11 mouse cellular contexts compared by ENCODE assay signal in the genomic region with DNA sequence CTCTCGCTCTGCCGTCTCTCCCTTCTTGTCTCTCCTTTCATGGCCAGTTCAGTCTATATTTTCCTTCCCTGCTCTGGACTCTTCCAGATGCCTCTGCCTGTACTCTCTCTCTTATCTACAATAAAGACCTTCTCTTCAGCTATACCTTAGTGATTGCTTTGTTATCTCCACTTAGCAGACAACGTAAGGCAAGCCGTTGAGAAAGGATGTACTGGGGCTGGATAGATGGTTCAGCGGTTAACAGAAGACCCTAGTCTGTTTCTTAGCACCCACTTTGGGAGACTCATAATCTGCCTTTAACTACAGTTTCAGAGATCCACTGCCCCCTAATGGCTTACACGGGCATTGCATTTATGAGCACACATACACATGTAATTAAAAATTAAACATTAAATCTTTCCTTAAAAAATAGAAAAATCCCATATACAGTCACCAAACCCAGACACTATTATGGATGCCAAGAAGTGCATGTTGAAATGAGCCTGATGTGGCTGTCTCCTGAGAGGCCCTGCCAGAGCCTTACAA. TPM values are rescaled to one million over a fixed set of nuclear protein-coding genes. Genes with fewer than 3 reads are reported as not detected.
DNase-seq lines count a peak whose midpoint lies in the region; ATAC-seq and TF ChIP-seq lines count a peak whose summit lies in the region.
"Had no signal": no experiment of that assay in that cellular context is flagged by ENCODE, and none has a peak within 500 bp of the region (broad histone marks: within the 10 kb centered on the region; RNA-seq: fewer than 3 reads in every experiment).

No protein-coding gene starts in this region.

- no peak overlapping the region for H3K4me2 ChIP-seq in stomach, postnatal 0 days (replicated peaks; ENCODE audit: low read depth)
- no peak overlapping the region for H3K4me2 ChIP-seq in heart, embryonic 12.5 days
- H3K4me2 ChIP-seq: embryonic facial prominence, embryonic 12.5 days; hindbrain, embryonic 14.5 days; midbrain, embryonic 11.5 days had no signal

- no peaks in the 10 kb centered on the region for H3K27me3 ChIP-seq in testis, adult 2 months (ENCODE audit: control insufficient read depth, insufficient read depth, low read length)
- no peaks in the 10 kb centered on the region for H3K27me3 ChIP-seq in stomach, postnatal 0 days (ENCODE audit: control insufficient read depth, insufficient read depth, low read length)
- no peaks in the 10 kb centered on the region for H3K27me3 ChIP-seq in heart, embryonic 12.5 days (replicated peaks)
- H3K27me3 ChIP-seq: embryonic facial prominence, embryonic 12.5 days had no signal

- DNase-seq in gastrocnemius, adult 2 months, result no peak
- no peak for DNase-seq in gastrocnemius, postnatal 10 days
- no peak for DNase-seq in testis, postnatal 14 days (ENCODE audit: low spot score)
- no peak for DNase-seq in stomach, postnatal 0 days (ENCODE audit: low spot score)
- DNase-seq in left cerebral cortex, postnatal 4 days, result no peak

- TF ChIP-seq POLR2A in testis, adult 2 months (IDR thresholded peaks at IDR 0.05; ENCODE audit: control insufficient read depth, low read depth, low read length), result no peak

- ATAC-seq in inflammation-experienced regulatory T-cells, adult 6 months, result peak; percentile 67
- no peak for ATAC-seq in stomach, postnatal 0 days (ENCODE audit: low FRiP score, low TSS enrichment)
- no peak for ATAC-seq in heart, embryonic 12.5 days (ENCODE audit: insufficient number of reproducible peaks, low FRiP score)

- H3K27ac ChIP-seq in gastrocnemius, adult 2 months, result no peak overlapping the region
- no peak overlapping the region; the same call in 1 of the 2 replicates for H3K27ac ChIP-seq in testis, adult 2 months (ENCODE audit: control insufficient read depth, insufficient read depth, low read depth, low read length)
- no peak overlapping the region for H3K27ac ChIP-seq in stomach, postnatal 0 days (replicated peaks)
- no peak overlapping the region for H3K27ac ChIP-seq in heart, embryonic 12.5 days (ENCODE audit: poor library complexity, severe bottlenecking)
- H3K27ac ChIP-seq: embryonic facial prominence, embryonic 12.5 days; hindbrain, embryonic 14.5 days had no signal

- WGBS in stomach, postnatal 0 days, result 95% methylated on average over 6 of the region's 6 CpGs
- WGBS in heart, embryonic 12.5 days, result 73% methylated on average over 6 of the region's 6 CpGs

- no peak overlapping the region for H3K9ac ChIP-seq in stomach, postnatal 0 days (ENCODE audit: low read length)
- no peak overlapping the region for H3K9ac ChIP-seq in heart, embryonic 12.5 days
- H3K9ac ChIP-seq: embryonic facial prominence, embryonic 12.5 days; hindbrain, embryonic 14.5 days had no signal

- no peaks in the 10 kb centered on the region for H3K36me3 ChIP-seq in testis, adult 2 months (ENCODE audit: control insufficient read depth, insufficient read depth, low read length)
- no peaks in the 10 kb centered on the region for H3K36me3 ChIP-seq in stomach, postnatal 0 days (ENCODE audit: control insufficient read depth, insufficient read depth, low read length)
- H3K36me3 ChIP-seq in heart, embryonic 12.5 days, result no peaks in the 10 kb centered on the region
- H3K36me3 ChIP-seq: embryonic facial prominence, embryonic 12.5 days had no signal

- intact Hi-C loops in gastrocnemius, adult 2 months (cut with DNase I), result no loop called here
- intact Hi-C loops in left cerebral cortex, postnatal 4 days (cut with DNase I), result no loop called here

- no peak for TF ChIP-seq EP300 in stomach, postnatal 0 days (optimal IDR thresholded peaks at IDR 0.05)

- TF ChIP-seq CTCF in gastrocnemius, adult 2 months (IDR thresholded peaks at IDR 0.05), result peak; percentile 57
- no peak for TF ChIP-seq CTCF in testis, adult 2 months (IDR thresholded peaks at IDR 0.05; ENCODE audit: control insufficient read depth, insufficient read depth, insufficient replicate concordance, low read depth, low read length)
- peak; percentile 52 for TF ChIP-seq CTCF in stomach, postnatal 0 days (IDR thresholded peaks at IDR 0.05; ENCODE audit: low read depth)

- H3K4me1 ChIP-seq in testis, adult 2 months (ENCODE audit: control insufficient read depth, insufficient read depth, low read length), result peaks cover 12% of the 10 kb centered on the region
- no peaks in the 10 kb centered on the region for H3K4me1 ChIP-seq in stomach, postnatal 0 days (replicated peaks; ENCODE audit: control insufficient read depth, insufficient read depth)
- no peaks in the 10 kb centered on the region for H3K4me1 ChIP-seq in heart, embryonic 12.5 days (replicated peaks)
- H3K4me1 ChIP-seq: embryonic facial prominence, embryonic 12.5 days had no signal

- no peaks in the 10 kb centered on the region for H3K9me3 ChIP-seq in stomach, postnatal 0 days (ENCODE audit: control insufficient read depth, low read length)
- H3K9me3 ChIP-seq in heart, embryonic 12.5 days (replicated peaks), result peaks cover 3% of the 10 kb centered on the region; the same call in 1 of the 2 replicates
- H3K9me3 ChIP-seq: embryonic facial prominence, embryonic 12.5 days had no signal

- H3K4me3 ChIP-seq in gastrocnemius, adult 2 months, result no peak overlapping the region
- H3K4me3 ChIP-seq in testis, adult 2 months (ENCODE audit: control insufficient read depth, low read depth, low read length), result peak overlapping the region; percentile 38; the same call in 1 of the 2 replicates
- no peak overlapping the region for H3K4me3 ChIP-seq in stomach, postnatal 0 days (ENCODE audit: low read depth, low read length)
- no peak overlapping the region for H3K4me3 ChIP-seq in heart, embryonic 12.5 days
- H3K4me3 ChIP-seq: embryonic facial prominence, embryonic 12.5 days had no signal

RNA-seq across cellular contexts. Expression of gene Dnah6, which starts 11.8 kb away (rescaled TPM):
- under 1 TPM; 0.03 TPM for total RNA-seq in gastrocnemius, adult 2 months (2021)
- under 1 TPM; 0.05 to 0.11 TPM for total RNA-seq in gastrocnemius, postnatal 10 days (2021)
- 9.0 and 9.9 TPM in 2 replicates for polyA plus RNA-seq in testis, adult 2 months (2012; rRNA removed)
- polyA plus RNA-seq in inflammation-experienced regulatory T-cells, adult 6 months (2017; shearing (Covaris generic)), result under 1 TPM in 1 of 3 experiments, not detected in 2; 0.05 TPM
- 0.01 and 0.02 TPM in 2 replicates for polyA plus RNA-seq in stomach, postnatal 0 days (2015; fragmentation: Nextera tagmentation; extraction: Ambion mirVana)
- 1 to 10 TPM; 1.1 to 1.2 TPM for total RNA-seq in left cerebral cortex, postnatal 4 days (2021)
- 0.04 and 0.06 TPM in 2 replicates for polyA plus RNA-seq in heart, embryonic 12.5 days (2016; fragmentation: Nextera tagmentation; extraction: Ambion mirVana)

RNA-seq across cellular contexts. Expression of gene Suclg1, which starts 14.9 kb away (rescaled TPM):
- 100 to 1,000 TPM; 284 to 376 TPM for total RNA-seq in gastrocnemius, adult 2 months (2021)
- total RNA-seq in gastrocnemius, postnatal 10 days (2021), result 100 to 1,000 TPM; 389 to 428 TPM
- 112 and 129 TPM in 2 replicates for polyA plus RNA-seq in testis, adult 2 months (2012; rRNA removed)
- polyA plus RNA-seq in inflammation-experienced regulatory T-cells, adult 6 months (2017; shearing (Covaris generic)), result 100 to 1,000 TPM; 115 to 129 (median 128) TPM
- polyA plus RNA-seq in stomach, postnatal 0 days (2015; fragmentation: Nextera tagmentation; extraction: Ambion mirVana), result 198 and 205 TPM in 2 replicates
- total RNA-seq in left cerebral cortex, postnatal 4 days (2021), result 10 to 100 TPM; 66.5 to 79.5 TPM
- polyA plus RNA-seq in heart, embryonic 12.5 days (2016; fragmentation: Nextera tagmentation; extraction: Ambion mirVana), result 240 and 261 TPM in 2 replicates
